Mouse (Mus musculus): ENCODE measurements around the gene 1700029J07Rik.

DNA sequence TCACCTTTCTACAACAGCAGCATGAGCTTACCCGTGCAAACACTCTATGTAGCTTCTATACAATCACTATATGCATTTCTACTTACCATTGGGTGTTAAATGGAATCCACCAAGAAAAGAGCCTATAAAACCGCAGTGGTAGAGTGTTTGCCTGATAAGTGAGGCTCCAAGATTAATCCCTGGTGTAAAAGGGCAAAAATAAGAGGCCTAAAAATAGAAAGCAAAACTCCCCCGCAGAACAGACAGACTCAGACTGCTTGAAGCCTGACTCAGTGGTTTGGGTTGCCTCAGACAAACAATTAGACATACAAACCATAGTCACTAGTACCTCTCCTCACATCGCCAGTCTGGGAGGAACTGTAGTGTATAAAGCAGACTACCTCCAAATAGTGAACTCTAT lies 30.5 kb upstream of the 1700029J07Rik start, which contains the start of gene Ankrd37:
- TF ChIP-seq E2F4 (IDR thresholded peaks at IDR 0.05; ENCODE audit: insufficient read depth), result no peak
- TF ChIP-seq POLR2A (IDR thresholded peaks at IDR 0.05; ENCODE audit: insufficient read length, low read depth), result no peak
- TF ChIP-seq MYOG (IDR thresholded peaks at IDR 0.05; ENCODE audit: control insufficient read depth in 1 of 3, insufficient read depth in 1 of 3, insufficient read length in 2 of 3, low read depth in 2 of 3), result no peak
